In genomic region chr10:75338852-75339251, GRCm38 (mm10) we compare ENCODE assay signal across 18 mouse cellular contexts.
"Had no signal": no experiment of that assay in that cellular context is flagged by ENCODE, and none has a peak within 500 bp of the region (broad histone marks: within the 10 kb centered on the region; RNA-seq: fewer than 3 reads in every experiment).

No protein-coding gene starts in this region.

- H3K4me1 ChIP-seq: liver, embryonic 13.5 days; neural tube, embryonic 12.5 days; neural tube, embryonic 15.5 days had no signal

- H3K36me3 ChIP-seq: kidney, embryonic 15.5 days; liver, embryonic 13.5 days; neural tube, embryonic 12.5 days; neural tube, embryonic 15.5 days had no signal

- H3K4me2 ChIP-seq: kidney, embryonic 15.5 days; liver, embryonic 13.5 days; midbrain, embryonic 11.5 days; neural tube, embryonic 12.5 days; neural tube, embryonic 15.5 days had no signal

- H3K9me3 ChIP-seq: kidney, embryonic 15.5 days; liver, embryonic 13.5 days; neural tube, embryonic 12.5 days; neural tube, embryonic 15.5 days had no signal

- H3K27me3 ChIP-seq: liver, embryonic 13.5 days; neural tube, embryonic 12.5 days; neural tube, embryonic 15.5 days had no signal

- H3K9ac ChIP-seq: kidney, embryonic 15.5 days; liver, embryonic 13.5 days; neural tube, embryonic 12.5 days; neural tube, embryonic 15.5 days had no signal

- H3K27ac ChIP-seq: kidney, embryonic 15.5 days; left cerebral cortex, adult 2 months; liver, embryonic 13.5 days; neural tube, embryonic 12.5 days; neural tube, embryonic 15.5 days had no signal

- DNase-seq: kidney, adult 8-10 months; kidney, postnatal 10 days; layer of hippocampus, postnatal 36 days; liver, embryonic 13.5 days; lung, adult 2 months; lung, postnatal 14 days; lung, postnatal 4 days; midbrain, embryonic 14.5 days; retina, postnatal 1 day; right cerebral cortex, postnatal 25 days; spleen, adult 18-20 months; thymus, adult 18-20 months; thymus, postnatal 36 days had no signal

- H3K4me3 ChIP-seq: kidney, embryonic 15.5 days; left cerebral cortex, adult 2 months; liver, embryonic 13.5 days; neural tube, embryonic 12.5 days; neural tube, embryonic 15.5 days had no signal
